Mouse (Mus musculus): ENCODE measurements around the gene Arfip1. TPM values are rescaled to one million over a fixed set of nuclear protein-coding genes. Genes with fewer than 3 reads are reported as not detected.

The Arfip1 gene
- polyA plus RNA-seq, 1 experiment from 2014 or later: 38.5 TPM

GRCm38 (mm10) chr3:84450651-84451050, 131.8 kb downstream of the Arfip1 start:
- ATAC-seq (ENCODE audit: insufficient number of reproducible peaks, low FRiP score, low TSS enrichment, low read depth): no peak
- no peak overlapping the region for H3K4me2 ChIP-seq (ENCODE audit: low read depth, severe bottlenecking)
- no peak overlapping the region for H3K4me3 ChIP-seq (ENCODE audit: low read depth, low read length)
- 75% methylated on average over 3 of the region's 3 CpGs for WGBS
- no peaks in the 10 kb centered on the region for H3K36me3 ChIP-seq (ENCODE audit: control insufficient read depth, insufficient read depth, low read length)
- H3K27me3 ChIP-seq (ENCODE audit: control insufficient read depth, insufficient read depth, low read length): no peaks in the 10 kb centered on the region
- H3K9me3 ChIP-seq (ENCODE audit: control insufficient read depth, low read length): no peaks in the 10 kb centered on the region
- no peak overlapping the region for H3K9ac ChIP-seq (ENCODE audit: low read length)
- H3K27ac ChIP-seq (replicated peaks; ENCODE audit: low read depth, low read length): no peak overlapping the region
- H3K4me1 ChIP-seq (ENCODE audit: control insufficient read depth, insufficient read depth, low read length): 0 out of 2 replicates have a peak, but pooled peaks cover 2% of the 10 kb centered on the region
- no peak for DNase-seq (ENCODE audit: low spot score)

GRCm38 (mm10) chr3:84449015-84449414, 133.4 kb downstream of the Arfip1 start:
- DNase-seq (ENCODE audit: low spot score): no peak
- no peak for ATAC-seq (ENCODE audit: insufficient number of reproducible peaks, low FRiP score, low TSS enrichment, low read depth)
- H3K4me2 ChIP-seq (ENCODE audit: low read depth, severe bottlenecking): no peak overlapping the region
- H3K9me3 ChIP-seq (ENCODE audit: control insufficient read depth, low read length): no peaks in the 10 kb centered on the region
- no peak overlapping the region for H3K4me3 ChIP-seq (ENCODE audit: low read depth, low read length)
- no peak overlapping the region for H3K27ac ChIP-seq (replicated peaks; ENCODE audit: low read depth, low read length)
- H3K27me3 ChIP-seq (ENCODE audit: control insufficient read depth, insufficient read depth, low read length): 0 out of 2 replicates have a peak, but pooled peaks cover 2% of the 10 kb centered on the region
- H3K36me3 ChIP-seq (ENCODE audit: control insufficient read depth, insufficient read depth, low read length): no peaks in the 10 kb centered on the region
- 78% methylated on average over 9 of the region's 9 CpGs for WGBS
- 0 out of 2 replicates have a peak, but pooled peaks cover 2% of the 10 kb centered on the region for H3K4me1 ChIP-seq (ENCODE audit: control insufficient read depth, insufficient read depth, low read length)
- no peak overlapping the region for H3K9ac ChIP-seq (ENCODE audit: low read length)

- Histone ChIP-seq H3K27ac (replicated peaks; ENCODE audit: low read depth, low read length) (no peak overlapping the region), H3K4me2 (ENCODE audit: low read depth, severe bottlenecking) (no peak overlapping the region), H3K9me3 (ENCODE audit: control insufficient read depth, low read length) (no peaks in the 10 kb centered on the region), H3K9ac (ENCODE audit: low read length) (no peak overlapping the region), H3K4me3 (ENCODE audit: low read depth, low read length) (no peak overlapping the region), H3K27me3 (ENCODE audit: control insufficient read depth, insufficient read depth, low read length) (0 out of 2 replicates have a peak, but pooled peaks cover 2% of the 10 kb centered on the region), H3K4me1 (ENCODE audit: control insufficient read depth, insufficient read depth, low read length) (0 out of 2 replicates have a peak, but pooled peaks cover 2% of the 10 kb centered on the region), H3K36me3 (ENCODE audit: control insufficient read depth, insufficient read depth, low read length) (no peaks in the 10 kb centered on the region)
- 77% methylated on average over 5 of the region's 5 CpGs for WGBS
- no peak for DNase-seq (ENCODE audit: low spot score)
- ATAC-seq (ENCODE audit: insufficient number of reproducible peaks, low FRiP score, low TSS enrichment, low read depth): no peak
Observed at GRCm38 (mm10) chr3:84447803-84448202, 134.6 kb downstream of the Arfip1 start.

Other genes starting within 250 kb of the Arfip1 start
- gene Fhdc1, start 102.2 kb downstream of the Arfip1 start, polyA plus RNA-seq (2014; fragmentation: Nextera tagmentation; extraction: Ambion mirVana): 2.2 and 2.8 TPM in 2 replicates
- not detected in 2 replicates for gene Tigd4, start 10.9 kb upstream of the Arfip1 start, polyA plus RNA-seq (2014; fragmentation: Nextera tagmentation; extraction: Ambion mirVana)
- 0.67 and 0.68 TPM in 2 replicates for gene Tmem154, start 83.6 kb upstream of the Arfip1 start, polyA plus RNA-seq (2014; fragmentation: Nextera tagmentation; extraction: Ambion mirVana)
- gene Fbxw7, start 232.6 kb upstream of the Arfip1 start, polyA plus RNA-seq (2014; fragmentation: Nextera tagmentation; extraction: Ambion mirVana): 8.5 and 9.5 TPM in 2 replicates